In the genomic region with DNA sequence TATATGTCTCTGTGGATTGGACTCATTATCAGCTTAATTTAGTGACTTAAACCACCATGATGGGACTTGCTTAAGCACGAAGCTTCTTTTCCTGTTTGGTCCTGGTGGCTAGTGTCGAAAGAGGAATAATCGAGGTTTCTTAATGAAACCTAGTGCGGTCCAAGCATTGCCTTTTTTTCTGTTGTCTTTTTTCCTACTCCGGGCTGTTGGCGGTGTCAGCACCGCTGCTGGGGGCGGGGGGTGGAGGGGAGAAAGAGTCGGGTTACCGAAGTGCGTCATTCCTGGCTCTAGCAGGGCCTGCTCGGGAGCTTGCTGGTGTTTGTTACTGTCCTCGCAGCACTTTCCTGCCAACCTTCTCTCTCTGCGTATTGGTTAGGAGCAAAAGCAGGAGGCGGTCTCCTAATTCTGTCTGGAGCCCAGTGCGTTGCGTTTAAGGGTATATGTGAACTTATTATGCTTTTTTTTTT, we compare ENCODE assay signal across 8 mouse cellular contexts. TPM values are rescaled to one million over a fixed set of nuclear protein-coding genes. Genes with fewer than 3 reads are reported as not detected.
DNase-seq lines count a peak whose midpoint lies in the region; ATAC-seq and TF ChIP-seq lines count a peak whose summit lies in the region.

No protein-coding gene starts in this region.

- no peaks in the 10 kb centered on the region for H3K36me3 ChIP-seq in hindbrain, embryonic 16.5 days (ENCODE audit: control insufficient read depth, insufficient read depth, low read length)
- no peaks in the 10 kb centered on the region for H3K36me3 ChIP-seq in megakaryocyte, embryonic 14.5 days (replicated peaks; ENCODE audit: low read length)

- peak overlapping the region; percentile 89 for H3K27ac ChIP-seq in cortical plate, adult 2 months (ENCODE audit: insufficient read depth, low read length)
- peak overlapping the region; percentile 98 for H3K27ac ChIP-seq in gastrocnemius, adult 2 months
- peak overlapping the region; percentile 71 for H3K27ac ChIP-seq in hindbrain, embryonic 16.5 days (ENCODE audit: low read depth, low read length)

- H3K9ac ChIP-seq in hindbrain, embryonic 16.5 days (ENCODE audit: low read depth, low read length) = peak overlapping the region; percentile 57

- H3K4me3 ChIP-seq in cortical plate, adult 2 months (ENCODE audit: insufficient read depth, low read length) = peak overlapping the region; percentile 97
- peak overlapping the region; percentile 83 for H3K4me3 ChIP-seq in gastrocnemius, adult 2 months
- peak overlapping the region; percentile 59 for H3K4me3 ChIP-seq in hindbrain, embryonic 16.5 days (ENCODE audit: low read length)
- H3K4me3 ChIP-seq in megakaryocyte, embryonic 14.5 days (replicated peaks) = peak overlapping the region; percentile 93

- TF ChIP-seq CTCF in cortical plate, adult 2 months (IDR thresholded peaks at IDR 0.05; ENCODE audit: extremely low read depth, insufficient read depth, low read length) = no peak
- TF ChIP-seq CTCF in gastrocnemius, adult 2 months (IDR thresholded peaks at IDR 0.05) = no peak

- peak; percentile 82 for DNase-seq in ZHBTc4 (ENCODE audit: low read depth, low spot score)
- DNase-seq in gastrocnemius, adult 2 months = peak; percentile 91
- DNase-seq in left cerebral cortex, adult 9 months (ENCODE audit: low spot score in 2 of 2) = peak; percentile 44 to 72
- peak; percentile 40 for DNase-seq in right cerebral cortex, postnatal 14 days
- DNase-seq in urinary bladder, postnatal 25 days (ENCODE audit: low spot score) = peak; percentile 54

- peak overlapping the region; percentile 54 for H3K4me2 ChIP-seq in hindbrain, embryonic 16.5 days (ENCODE audit: low read length)

- H3K9me3 ChIP-seq in hindbrain, embryonic 16.5 days (ENCODE audit: control insufficient read depth, low read length) = no peaks in the 10 kb centered on the region; the same call in 1 of the 2 replicates
- peaks cover 11% of the 10 kb centered on the region; the same call in 1 of the 2 replicates for H3K9me3 ChIP-seq in megakaryocyte, embryonic 14.5 days

- no peaks in the 10 kb centered on the region for H3K4me1 ChIP-seq in cortical plate, adult 2 months (ENCODE audit: control insufficient read depth, insufficient read depth, low read length)
- H3K4me1 ChIP-seq in hindbrain, embryonic 16.5 days (ENCODE audit: control insufficient read depth, insufficient read depth, low read depth, low read length) = no peaks in the 10 kb centered on the region; the same call in 1 of the 2 replicates
- peaks cover 10% of the 10 kb centered on the region for H3K4me1 ChIP-seq in megakaryocyte, embryonic 14.5 days

- no peaks in the 10 kb centered on the region for H3K27me3 ChIP-seq in hindbrain, embryonic 16.5 days (replicated peaks; ENCODE audit: control insufficient read depth, insufficient read depth, low read length)
- H3K27me3 ChIP-seq in megakaryocyte, embryonic 14.5 days (replicated peaks) = no peaks in the 10 kb centered on the region

- intact Hi-C loops in gastrocnemius, adult 2 months (cut with DNase I) = loop anchor here (5.0 kb wide), 1 partner anchor 65 kb away; no protein-coding TSS in a partner anchor

- TF ChIP-seq POLR2A in cortical plate, adult 2 months (IDR thresholded peaks at IDR 0.05; ENCODE audit: extremely low read depth, insufficient read depth, low read length) = peak; percentile 57

- peak; percentile 62 for ATAC-seq in hindbrain, embryonic 16.5 days

- WGBS in hindbrain, embryonic 16.5 days = 17% methylated on average over 16 of the region's 17 CpGs

RNA-seq across cellular contexts. Expression of gene Stag2, which starts 2.8 kb away (rescaled TPM):
- 20.6 and 20.7 TPM in 2 replicates for polyA plus RNA-seq in cortical plate, adult 2 months (2012; rRNA removed)
- 10 to 100 TPM; 52.8 to 62.0 TPM for total RNA-seq in gastrocnemius, adult 2 months (2021)
- 17.2 and 17.9 TPM in 2 replicates for polyA plus RNA-seq in hindbrain, embryonic 16.5 days (2015; fragmentation: Nextera tagmentation; extraction: Ambion mirVana)
- polyA plus RNA-seq in megakaryocyte, embryonic 14.5 days (2012; ENCODE audit: insufficient read depth, low replicate concordance) = 1.8 TPM in 1 of 2 replicates, not detected in the other

Comparison
In these comparisons a context has a peak if more than half of its experiments do, and no peak if none do; other contexts are left out.
1. Peak in every context shown above with its lines: DNase-seq, ATAC-seq, H3K4me3 ChIP-seq and H3K27ac ChIP-seq.
2. DNase-seq: peak in every context shown above with its lines; median percentile 91 in gastrocnemius, adult 2 months; 82 in ZHBTc4; 58 in left cerebral cortex, adult 9 months; 54 in urinary bladder, postnatal 25 days; 40 in right cerebral cortex, postnatal 14 days.